Mouse (Mus musculus) neural tube, embryonic 11.5 days (tissue): ENCODE results near the gene Pecr. TPM values are rescaled to one million over a fixed set of nuclear protein-coding genes. Genes with fewer than 3 reads are reported as not detected.
A peak's percentile ranks its signal among the peaks of the same experiment; 100 is the strongest.

ENCODE experiments used
- ATAC-seq: fragments of 200-750 bp; cut with Nextera tagmentation; 2 replicates; pipeline ENCODE4 v1.8.0; 2017; ENCODE audit warnings: moderate number of reproducible peaks, mild to moderate bottlenecking, moderate TSS enrichment, moderate library complexity; ENCODE audit not compliant: insufficient read depth, low FRiP score, low TSS enrichment
- DNase-seq: peaks from one replicate; pipeline ENCODE4 v3.0.0-alpha.2; 2015; ENCODE audit warnings: low spot score
- H3K27ac ChIP-seq: fragments of 300-500 bp; sonication (generic); 2 replicates; pipeline ENCODE4 v1.5.1; 2014; ENCODE audit warnings: low read depth, mild to moderate bottlenecking, low read length
- H3K27me3 ChIP-seq: fragments of 300-500 bp; sonication (generic); 2 replicates; pipeline ENCODE4 v1.6.1; 2014; ENCODE audit warnings: mild to moderate bottlenecking, low read length, mixed read lengths; ENCODE audit not compliant: control insufficient read depth, insufficient read depth
- H3K36me3 ChIP-seq: fragments of 300-500 bp; sonication (generic); 2 replicates; pipeline ENCODE4 v1.6.1; 2014; ENCODE audit warnings: mild to moderate bottlenecking, low read length, moderate library complexity, mixed read lengths; ENCODE audit not compliant: control insufficient read depth, insufficient read depth
- H3K4me1 ChIP-seq: fragments of 300-500 bp; sonication (generic); 2 replicates; pipeline ENCODE4 v1.6.1; 2014; ENCODE audit warnings: low read length, mixed read lengths; ENCODE audit not compliant: control insufficient read depth, insufficient read depth
- H3K4me2 ChIP-seq: fragments of 300-500 bp; sonication (generic); 2 replicates; pipeline ENCODE4 v1.6.1; 2014; ENCODE audit warnings: low read depth, mild to moderate bottlenecking, moderate library complexity
- H3K4me3 ChIP-seq: fragments of 300-500 bp; sonication (generic); 2 replicates; pipeline ENCODE4 v1.5.1; 2014; ENCODE audit warnings: low read depth, low read length
- H3K9ac ChIP-seq: fragments of 300-500 bp; sonication (generic); 2 replicates; pipeline ENCODE4 v1.6.1; 2014; ENCODE audit warnings: mild to moderate bottlenecking, low read length
- H3K9me3 ChIP-seq: fragments of 300-500 bp; sonication (generic); 2 replicates; pipeline ENCODE4 v1.6.1; 2016; ENCODE audit warnings: low read length; ENCODE audit not compliant: control insufficient read depth
- WGBS: fragments of 180-500 bp; shearing (Covaris S2); extraction: QIAGEN DNeasy Blood & Tissue Kit; methylation state at CpG from one replicate; pipeline ENCODE4 v1.1.7; 2014; 5-methylcytosine and 5-hydroxymethylcytosine counted together
- polyA plus RNA-seq: library from polyadenylated mRNA; unstranded; fragments of >200 nt; fragmentation: Nextera tagmentation; extraction: Ambion mirVana; gene quantifications from 2 replicates; pipeline ENCODE4 v1.2.1, GENCODE M21; 2014

The Pecr gene
- polyA plus RNA-seq, 1 experiment from 2014 or later: 14.0 TPM

DNA sequence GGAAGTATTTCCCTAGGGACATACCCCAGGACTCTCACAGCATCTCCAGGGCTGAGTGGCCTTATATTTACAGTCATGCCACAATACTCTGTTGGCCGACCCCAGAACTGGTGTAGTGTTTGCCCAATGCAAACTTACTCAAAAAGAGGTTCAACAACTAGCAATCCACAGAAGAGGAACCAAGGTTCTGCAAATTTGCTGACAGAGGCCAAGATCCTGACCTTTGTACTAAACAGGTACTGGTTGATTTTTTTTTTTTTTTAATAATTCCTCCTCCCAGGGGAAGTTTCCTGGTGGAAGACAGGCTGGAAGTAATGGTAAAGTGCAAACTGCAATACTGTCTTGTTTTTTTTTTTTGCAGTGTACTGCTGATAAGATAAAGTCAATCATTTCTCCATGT, 1.5 kb downstream of the Pecr start:
- Histone ChIP-seq H3K4me2 (no peak overlapping the region), H3K4me3 (no peak overlapping the region), H3K27me3 (no peaks in the 10 kb centered on the region), H3K9me3 (no peaks in the 10 kb centered on the region), H3K9ac (no peak overlapping the region), H3K4me1 (no peaks in the 10 kb centered on the region; the same call in 1 of the 2 replicates), H3K27ac (no peak overlapping the region), H3K36me3 (no peaks in the 10 kb centered on the region)
- ATAC-seq (no peak), DNase-seq (no peak)
- 83% methylated on average over 1 of the region's 1 CpGs for WGBS

DNA sequence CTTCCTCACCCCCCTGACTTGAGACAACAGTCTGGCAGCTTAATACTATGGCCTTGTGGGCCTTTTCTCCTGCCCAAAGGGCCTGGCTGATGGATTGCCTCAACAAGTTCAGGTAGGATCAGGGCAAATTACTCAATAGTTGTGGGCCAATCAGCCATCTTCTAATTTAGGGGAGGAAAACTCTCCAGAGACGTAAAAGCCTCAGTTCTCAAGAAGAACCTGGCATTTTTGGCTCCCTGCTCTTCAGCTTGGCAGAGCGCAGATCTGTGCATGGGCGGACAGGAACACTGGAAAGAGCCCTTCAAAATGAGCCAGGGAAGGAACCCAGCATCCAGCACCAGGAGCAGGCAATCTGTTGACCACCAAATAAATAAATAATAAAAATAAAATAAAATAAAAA, 6.0 kb downstream of the Pecr start:
- no peak overlapping the region for H3K4me3 ChIP-seq
- 90% methylated on average over 3 of the region's 3 CpGs for WGBS

DNA sequence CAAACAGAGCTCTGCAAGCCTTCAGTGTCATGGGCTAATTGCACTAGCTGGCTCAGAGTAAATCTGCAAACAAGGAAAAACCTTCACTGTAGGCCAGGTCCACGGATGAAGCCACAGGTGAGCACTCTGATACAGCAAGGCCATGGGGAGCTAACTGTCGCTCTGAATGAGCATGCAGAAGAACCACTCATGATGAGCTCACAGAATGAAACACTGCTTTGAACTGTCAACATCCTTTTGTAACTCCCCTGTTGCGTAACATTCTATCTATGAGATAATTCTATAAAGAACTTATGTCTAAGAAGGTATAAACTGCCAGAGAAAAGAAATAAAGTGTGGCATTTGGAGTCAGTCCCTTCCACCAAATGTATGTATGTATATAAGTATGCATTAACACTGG, 21.0 kb downstream of the Pecr start:
- no peak for ATAC-seq
- WGBS: 92% methylated on average over 3 of the region's 3 CpGs
- no peaks in the 10 kb centered on the region for H3K9me3 ChIP-seq
- H3K27ac ChIP-seq: no peak overlapping the region
- DNase-seq: no peak
- no peaks in the 10 kb centered on the region for H3K27me3 ChIP-seq
- H3K36me3 ChIP-seq: no peaks in the 10 kb centered on the region
- no peak overlapping the region for H3K9ac ChIP-seq
- H3K4me3 ChIP-seq: no peak overlapping the region
- no peaks in the 10 kb centered on the region for H3K4me1 ChIP-seq
- H3K4me2 ChIP-seq: no peak overlapping the region

More for the DNA sequence above, 6.0 kb downstream of the Pecr start:
- Histone ChIP-seq H3K27me3 (no peaks in the 10 kb centered on the region), H3K4me2 (no peak overlapping the region), H3K27ac (no peak overlapping the region), H3K9me3 (no peaks in the 10 kb centered on the region), H3K9ac (no peak overlapping the region), H3K36me3 (no peaks in the 10 kb centered on the region), H3K4me1 (no peaks in the 10 kb centered on the region)
- DNase-seq (no peak), ATAC-seq (no peak)

DNA sequence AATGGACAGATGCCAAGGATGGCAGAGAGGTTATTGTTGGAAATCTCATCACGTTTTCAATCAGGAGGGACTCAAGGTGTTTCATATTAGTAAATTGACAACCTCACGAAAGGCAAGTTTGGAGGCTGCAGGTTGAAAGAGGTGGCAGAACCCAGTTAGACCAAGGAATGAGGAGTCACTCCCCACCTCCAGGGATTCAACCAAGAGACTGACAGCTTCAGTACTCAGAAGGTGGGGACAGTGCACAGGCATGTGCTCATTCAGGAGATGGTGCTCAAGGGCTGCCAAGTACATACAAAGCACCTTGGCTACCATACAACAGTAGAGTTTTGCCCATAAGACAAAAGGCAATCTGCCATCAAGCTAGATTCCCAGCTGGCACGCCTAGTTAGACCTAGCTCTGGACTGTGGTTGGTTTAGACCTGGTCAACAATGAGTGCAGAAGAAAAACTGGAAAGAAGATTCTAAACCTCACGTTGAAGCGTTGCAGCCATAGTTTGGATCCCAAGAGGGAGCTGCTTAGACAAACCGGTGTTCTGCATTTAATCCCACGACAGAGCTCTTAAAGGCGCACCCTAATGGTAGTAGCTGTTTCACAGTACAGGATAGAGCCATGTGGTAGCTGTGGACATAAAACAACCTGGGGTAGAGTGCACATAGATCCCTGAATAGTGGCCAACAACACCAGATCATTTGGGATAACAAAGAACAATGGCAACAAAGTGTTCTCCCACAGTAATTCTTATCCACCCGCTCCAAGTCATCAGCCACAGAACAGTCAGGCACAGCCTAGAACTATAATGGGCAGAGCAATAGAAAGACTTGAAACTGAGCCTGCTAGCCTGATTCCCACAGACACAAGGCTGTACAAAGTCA, 27.5 kb downstream of the Pecr start:
- DNase-seq: no peak
- 82% methylated on average over 9 of the region's 9 CpGs for WGBS
- Histone ChIP-seq H3K4me1 (no peaks in the 10 kb centered on the region; the same call in 1 of the 2 replicates), H3K4me2 (no peak overlapping the region), H3K9ac (peak overlapping the region; percentile 18; the same call in 1 of the 2 replicates), H3K27ac (no peak overlapping the region), H3K36me3 (no peaks in the 10 kb centered on the region), H3K4me3 (no peak overlapping the region), H3K9me3 (no peaks in the 10 kb centered on the region), H3K27me3 (no peaks in the 10 kb centered on the region)
- ATAC-seq: no peak

DNA sequence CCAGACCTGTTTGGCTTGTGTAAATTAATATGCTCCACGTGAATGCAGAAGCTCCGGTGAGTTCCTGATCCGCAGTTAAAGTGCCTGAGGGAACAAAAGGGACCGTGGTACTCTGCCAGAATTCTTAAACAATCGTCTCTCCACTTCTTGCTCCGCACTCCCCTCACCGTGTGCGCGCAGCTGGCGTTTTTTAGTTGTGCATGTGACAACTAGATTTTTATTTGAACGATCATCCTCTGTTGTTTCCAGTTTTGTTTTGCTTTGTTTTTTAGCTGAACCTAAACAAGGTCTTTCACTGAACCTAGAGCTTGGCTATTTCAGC, 28.3 kb downstream of the Pecr start:
- DNase-seq (peak; percentile 28), ATAC-seq (no peak)
- Histone ChIP-seq H3K27ac (peak overlapping the region; percentile 90), H3K4me2 (peak overlapping the region; percentile 37), H3K27me3 (no peaks in the 10 kb centered on the region), H3K4me1 (no peaks in the 10 kb centered on the region; the same call in 1 of the 2 replicates), H3K4me3 (0 out of 2 replicates have a peak overlapping the region, but pooled peaks have one; percentile 29), H3K36me3 (no peaks in the 10 kb centered on the region), H3K9ac (peak overlapping the region; percentile 18), H3K9me3 (no peaks in the 10 kb centered on the region)
- 43% methylated on average over 11 of the region's 11 CpGs for WGBS

DNA sequence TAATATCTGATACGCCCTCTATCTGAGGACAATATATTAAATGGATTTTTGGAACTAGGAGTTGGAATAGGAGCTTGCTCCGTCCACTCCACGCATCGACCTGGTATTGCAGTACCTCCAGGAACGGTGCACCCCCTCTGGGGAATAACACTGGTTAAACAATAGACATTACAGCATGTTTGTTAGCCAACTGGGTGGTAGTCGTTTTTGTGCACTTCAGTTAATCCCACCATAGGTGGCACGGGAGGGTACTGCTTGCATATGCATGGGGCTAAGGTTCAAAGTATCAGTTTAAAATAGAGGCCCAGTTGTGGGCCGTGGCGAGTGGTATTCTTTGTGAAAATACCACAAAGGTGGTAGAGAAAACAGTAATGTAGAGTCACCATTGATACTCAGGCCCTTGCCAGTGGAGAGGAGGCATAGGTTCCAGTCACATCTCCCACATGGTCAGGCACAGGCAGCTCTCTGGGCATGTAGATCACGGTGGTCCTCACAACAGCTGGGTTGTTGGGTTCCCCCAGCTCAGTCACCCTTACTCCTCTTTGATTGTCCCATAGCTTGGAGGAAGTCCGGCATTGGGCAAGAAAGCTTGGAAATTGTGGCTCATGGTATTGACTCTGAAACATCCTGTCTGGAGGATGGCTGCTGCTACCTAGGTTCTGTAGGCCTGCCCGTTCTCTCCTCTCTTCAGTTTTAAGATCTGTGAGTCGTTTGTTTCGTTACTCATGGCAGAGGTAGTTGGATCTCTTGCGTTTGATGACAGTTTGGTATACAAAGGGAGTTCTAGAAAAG, 28.9 kb downstream of the Pecr start:
- peak overlapping the region; percentile 37 for H3K4me2 ChIP-seq
- H3K36me3 ChIP-seq: no peaks in the 10 kb centered on the region
- no peaks in the 10 kb centered on the region for H3K9me3 ChIP-seq
- H3K4me1 ChIP-seq: no peaks in the 10 kb centered on the region; the same call in 1 of the 2 replicates
- peak overlapping the region; percentile 29 for H3K4me3 ChIP-seq
- ATAC-seq (peak; percentile 89), DNase-seq (peak; percentile 78)
- peak overlapping the region; percentile 90 for H3K27ac ChIP-seq
- H3K9ac ChIP-seq: peak overlapping the region; percentile 70
- 6% methylated on average over 15 of the region's 15 CpGs for WGBS
- H3K27me3 ChIP-seq: no peaks in the 10 kb centered on the region

DNA sequence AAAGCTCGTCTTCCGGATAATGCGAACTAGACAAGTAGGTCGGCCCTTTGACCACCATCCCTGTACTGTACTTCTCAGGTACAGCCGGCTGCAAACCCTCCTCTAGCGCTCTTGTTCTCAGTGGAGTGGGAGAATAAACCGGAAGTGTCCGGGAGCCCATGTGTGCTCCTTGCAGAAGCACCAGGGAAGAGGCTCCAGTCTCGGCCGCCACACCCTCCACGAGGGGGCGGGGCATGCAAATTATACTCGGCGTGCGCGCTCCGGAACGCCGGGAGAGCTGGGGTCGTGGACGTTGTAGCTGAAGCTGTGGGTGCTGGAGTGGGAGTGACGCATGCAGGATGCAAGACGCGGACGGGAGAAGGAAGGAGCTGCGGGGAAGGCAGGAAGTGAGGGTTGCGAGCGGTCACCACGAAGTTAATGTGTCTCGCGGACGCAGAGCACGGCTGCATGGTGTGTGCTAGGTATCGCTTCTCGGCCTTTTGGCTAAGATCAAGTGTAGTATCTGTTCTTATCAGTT, 29.5 kb downstream of the Pecr start:
- Histone ChIP-seq H3K9ac (peak overlapping the region; percentile 70), H3K27ac (peak overlapping the region; percentile 90), H3K36me3 (no peaks in the 10 kb centered on the region), H3K27me3 (no peaks in the 10 kb centered on the region), H3K4me2 (peak overlapping the region; percentile 37), H3K4me3 (peak overlapping the region; percentile 29), H3K9me3 (no peaks in the 10 kb centered on the region), H3K4me1 (no peaks in the 10 kb centered on the region; the same call in 1 of the 2 replicates)
- under 1% methylated on average over 35 of the region's 35 CpGs for WGBS
- peak; percentile 91 for ATAC-seq
- DNase-seq: peak; percentile 96

DNA sequence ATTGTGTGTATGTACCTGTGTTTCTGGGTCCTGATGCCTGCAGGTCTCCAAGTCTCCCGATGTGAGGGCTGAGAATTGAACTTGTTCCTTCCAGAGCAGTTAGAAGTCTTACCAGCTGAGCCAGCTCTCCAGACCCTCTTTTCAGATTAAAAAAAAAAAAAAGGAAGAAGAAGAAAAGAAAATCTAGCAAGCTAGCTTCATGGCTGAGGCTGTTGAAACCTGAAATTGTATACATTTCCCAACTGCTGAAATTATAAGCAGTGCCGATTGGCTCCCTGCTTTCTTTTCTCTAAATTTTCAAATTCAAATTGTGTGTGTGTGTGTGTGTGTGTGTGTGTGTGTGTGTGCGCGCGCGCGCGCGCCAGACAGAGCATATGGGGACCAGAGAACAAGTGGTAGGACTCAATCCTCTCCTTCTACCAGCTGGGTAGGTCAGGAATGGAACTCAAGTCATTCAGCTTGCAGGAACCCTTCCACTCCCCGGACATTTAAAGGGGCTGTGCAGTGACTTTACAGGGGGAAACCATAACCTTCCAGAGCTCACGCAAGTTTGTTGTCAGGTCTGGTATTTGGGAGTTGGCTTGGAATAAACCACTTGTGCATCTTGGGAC, 30.1 kb downstream of the Pecr start:
- H3K27me3 ChIP-seq: no peaks in the 10 kb centered on the region
- H3K27ac ChIP-seq: peak overlapping the region; percentile 90; the same call in 1 of the 2 replicates
- H3K9ac ChIP-seq: no peak overlapping the region; the same call in 1 of the 2 replicates
- H3K4me1 ChIP-seq: no peaks in the 10 kb centered on the region; the same call in 1 of the 2 replicates
- H3K9me3 ChIP-seq: no peaks in the 10 kb centered on the region
- DNase-seq: no peak
- no peaks in the 10 kb centered on the region for H3K36me3 ChIP-seq
- peak overlapping the region; percentile 29 for H3K4me3 ChIP-seq
- H3K4me2 ChIP-seq: peak overlapping the region; percentile 37
- WGBS: 49% methylated on average over 11 of the region's 11 CpGs
- no peak for ATAC-seq
